Mouse (Mus musculus) forebrain, embryonic 12.5 days (tissue): Measurements from ENCODE around the gene Olfr1367. TPM values are rescaled to one million over a fixed set of nuclear protein-coding genes. Genes with fewer than 3 reads are reported as not detected.

Source experiments
- microRNA-seq: library from miRNA; unstranded; fragments of <30 nt; microRNA quantifications from one replicate; pipeline ENCODE4, GENCODE M21; 2017
- polyA plus RNA-seq: library from polyadenylated mRNA; unstranded; fragments of >200 nt; fragmentation: Nextera tagmentation; extraction: Ambion mirVana; gene quantifications from 2 replicates; pipeline ENCODE4 v1.2.1, GENCODE M21; 2016

Gene Olfr1367
- polyA plus RNA-seq, 1 experiment from 2014 or later: not detected

Small RNA genes lying within 50 kb of the gene (microRNA-seq; reads per million reads assigned to microRNA genes)
- not detected for gene Mir6942

Other genes starting within 250 kb of the Olfr1367 start
- gene Olfr1369-ps1, start 235.4 kb upstream of the Olfr1367 start, polyA plus RNA-seq: not detected in 2 replicates
- not detected in 2 replicates for gene Olfr263, start 217.3 kb upstream of the Olfr1367 start, polyA plus RNA-seq
- not detected in 2 replicates for gene Olfr1368, start 201.0 kb upstream of the Olfr1367 start, polyA plus RNA-seq
- gene Trim27, start 167.5 kb upstream of the Olfr1367 start, polyA plus RNA-seq: 132 and 153 TPM in 2 replicates
- not detected in 2 replicates for gene Gpx5, start 54.2 kb upstream of the Olfr1367 start, polyA plus RNA-seq
- gene Gpx6, start 34.8 kb upstream of the Olfr1367 start, polyA plus RNA-seq: not detected in 2 replicates
- gene Zscan12, start 15.9 kb downstream of the Olfr1367 start, polyA plus RNA-seq: 20.1 and 20.2 TPM in 2 replicates
- 96.5 and 97.3 TPM in 2 replicates for gene Zkscan3, start 55.8 kb downstream of the Olfr1367 start, polyA plus RNA-seq
- 5.6 and 6.2 TPM in 2 replicates for gene Pgbd1, start 94.1 kb downstream of the Olfr1367 start, polyA plus RNA-seq
- 20.9 and 21.3 TPM in 2 replicates for gene Zscan26, start 106.8 kb downstream of the Olfr1367 start, polyA plus RNA-seq
- 3.1 and 3.3 TPM in 2 replicates for gene Nkapl, start 121.6 kb downstream of the Olfr1367 start, polyA plus RNA-seq
- 6.3 and 6.4 TPM in 2 replicates for gene Zkscan4, start 132.0 kb downstream of the Olfr1367 start, polyA plus RNA-seq
- gene Gm10065, start 132.5 kb downstream of the Olfr1367 start, polyA plus RNA-seq: not detected in 2 replicates
- gene AK157302, start 148.3 kb downstream of the Olfr1367 start, polyA plus RNA-seq: 0.17 and 0.54 TPM in 2 replicates
- 2.4 and 2.5 TPM in 2 replicates for gene Gm11273, start 154.5 kb downstream of the Olfr1367 start, polyA plus RNA-seq
- gene Zkscan8, start 184.2 kb downstream of the Olfr1367 start, polyA plus RNA-seq: 8.9 and 10.1 TPM in 2 replicates
- 0.17 and 0.22 TPM in 2 replicates for gene Olfr1366, start 195.9 kb downstream of the Olfr1367 start, polyA plus RNA-seq
- gene Olfr1535, start 213.0 kb downstream of the Olfr1367 start, polyA plus RNA-seq: not detected in 2 replicates
- gene Olfr1364, start 234.8 kb downstream of the Olfr1367 start, polyA plus RNA-seq: not detected in 2 replicates